Mouse (Mus musculus) gastrocnemius, postnatal 25 days (tissue): ENCODE results near the gene Ebpl. TPM values are rescaled to one million over a fixed set of nuclear protein-coding genes. Genes with fewer than 3 reads are reported as not detected.
"Not testable (repeated sequence)": the region's sequence is repeated elsewhere in the genome, so short reads cannot be mapped to it uniquely, and the experiment has no call there.

Experiments used
- DNase-seq: peaks from one replicate; pipeline ENCODE4 v3.0.0; 2022
- total RNA-seq, 2 experiments: library from RNA; stranded (reverse); gene quantifications; 1 replicate in 1 of 2; 2 replicates in 1 of 2; pipeline ENCODE4 v1.2.3; 2021

Gene Ebpl
- total RNA-seq, 2 experiments from 2014 or later, result 0.84 to 1.4 TPM

DNA sequence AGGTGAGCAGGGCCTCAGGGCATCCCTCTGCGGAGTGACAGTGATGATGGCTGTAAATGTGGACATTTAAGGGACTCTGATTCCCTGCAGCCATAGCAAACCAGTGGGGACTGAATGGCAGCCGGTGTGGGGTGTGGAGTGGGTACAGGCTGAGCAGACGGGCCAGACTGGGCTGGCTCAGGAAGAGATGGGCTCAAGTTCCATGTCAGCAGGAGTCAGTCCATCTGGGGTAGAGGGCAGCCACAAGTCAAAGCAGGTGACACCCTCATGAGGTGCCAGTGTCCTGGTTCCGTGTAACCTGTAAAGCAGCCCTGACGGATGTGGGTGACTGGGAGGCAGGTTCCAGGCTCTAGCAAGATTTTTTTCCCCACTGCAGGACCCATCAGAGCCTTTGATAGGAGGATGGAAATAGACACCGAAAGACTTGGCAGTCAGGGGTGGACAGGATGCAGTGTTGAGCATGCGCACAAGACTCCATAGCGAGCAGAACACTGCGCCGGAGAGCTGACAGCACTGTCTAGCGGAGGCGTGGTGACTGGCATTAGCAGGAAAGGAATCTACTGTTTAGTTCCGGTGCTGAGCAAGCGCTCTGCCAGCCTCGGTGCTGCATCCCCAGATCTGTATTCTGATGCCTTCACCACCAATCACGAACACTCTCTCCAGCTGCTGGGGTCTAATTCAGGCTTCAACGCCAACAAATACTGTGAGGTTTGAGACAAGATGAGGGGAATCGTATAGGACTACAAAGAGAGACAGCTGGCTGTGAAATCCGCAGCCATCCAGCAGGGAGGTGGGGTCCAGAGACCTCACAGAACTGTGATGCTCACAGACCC, 32.4 kb downstream of the Ebpl start:
- peak; percentile 79 for DNase-seq

DNA sequence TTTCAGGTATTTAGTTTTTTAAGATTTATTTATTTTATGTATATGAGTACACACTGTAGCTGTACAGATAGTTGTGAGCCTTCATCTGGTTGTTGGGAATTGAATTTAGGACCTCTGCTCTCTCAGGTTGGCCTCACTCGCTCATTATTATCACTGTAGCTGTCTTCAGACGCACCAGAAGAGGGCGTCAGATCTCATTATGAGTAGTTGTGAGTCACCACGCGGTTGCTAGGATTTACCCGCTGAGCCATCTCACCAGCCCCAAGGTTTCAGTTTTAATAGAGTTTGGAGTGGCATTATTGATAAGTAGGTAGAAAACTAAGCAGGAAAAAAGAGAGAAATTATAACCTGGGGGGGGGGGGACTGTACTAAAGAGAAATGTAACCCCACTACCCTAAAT, 33.2 kb downstream of the Ebpl start:
- DNase-seq, result not testable (repeated sequence)

DNA sequence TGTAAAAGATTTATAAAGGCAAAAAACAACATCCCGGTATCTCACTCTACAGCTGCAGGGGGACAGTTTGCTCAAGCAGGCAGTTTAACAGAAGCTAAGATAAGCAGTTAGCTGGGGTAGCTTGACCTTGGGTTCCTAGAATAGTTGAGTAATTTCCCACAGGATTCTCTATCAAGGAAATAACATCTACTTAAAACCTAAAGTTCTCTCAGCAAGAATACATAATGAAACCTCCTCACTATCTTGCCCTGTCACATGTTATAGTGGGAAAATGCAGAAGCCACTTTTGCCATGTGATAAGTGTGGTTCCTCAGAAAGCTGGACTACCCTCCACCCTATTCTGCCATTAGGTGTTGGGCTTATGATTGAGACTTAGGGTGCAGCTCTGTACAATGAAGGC, 37.5 kb downstream of the Ebpl start:
- no peak for DNase-seq

DNA sequence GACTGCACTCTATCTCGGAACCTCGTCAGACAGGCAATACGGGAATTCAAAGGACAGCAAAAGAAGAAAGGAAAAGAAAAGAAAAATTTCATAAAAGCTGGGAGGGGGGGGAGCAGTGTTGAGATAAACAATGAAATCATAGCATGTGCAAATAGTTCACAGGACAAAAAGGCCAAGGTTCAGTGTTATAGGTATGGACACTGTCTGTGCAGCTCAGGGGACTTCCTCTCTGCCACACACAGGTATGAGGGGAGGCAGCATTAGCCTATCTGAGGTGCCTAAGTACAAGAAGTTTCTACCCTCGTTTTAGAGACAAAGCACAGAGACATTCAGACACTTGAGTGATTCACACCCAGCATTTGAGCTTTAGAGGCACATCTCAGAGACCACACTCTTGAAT, 39.0 kb downstream of the Ebpl start:
- DNase-seq, result no peak

DNA sequence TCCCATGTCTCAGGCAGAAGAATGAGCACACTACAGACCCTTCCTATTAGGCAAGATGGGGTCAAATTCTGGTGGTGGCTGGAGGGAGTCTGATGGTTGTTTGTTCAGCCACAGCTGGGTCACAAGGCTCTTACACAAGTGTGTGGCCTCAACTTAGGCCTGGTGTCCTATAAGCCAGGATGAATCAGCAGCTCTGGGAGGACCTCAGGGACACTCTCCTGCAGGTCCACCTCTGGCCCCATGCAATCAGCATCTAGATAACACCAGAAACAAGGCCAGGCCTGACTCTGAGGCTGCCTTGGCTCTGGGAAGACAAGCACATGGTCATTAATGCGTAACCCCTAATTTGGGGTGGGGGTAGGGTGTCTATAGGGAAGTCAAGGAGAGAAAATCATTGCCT, 39.5 kb downstream of the Ebpl start:
- no peak for DNase-seq

DNA sequence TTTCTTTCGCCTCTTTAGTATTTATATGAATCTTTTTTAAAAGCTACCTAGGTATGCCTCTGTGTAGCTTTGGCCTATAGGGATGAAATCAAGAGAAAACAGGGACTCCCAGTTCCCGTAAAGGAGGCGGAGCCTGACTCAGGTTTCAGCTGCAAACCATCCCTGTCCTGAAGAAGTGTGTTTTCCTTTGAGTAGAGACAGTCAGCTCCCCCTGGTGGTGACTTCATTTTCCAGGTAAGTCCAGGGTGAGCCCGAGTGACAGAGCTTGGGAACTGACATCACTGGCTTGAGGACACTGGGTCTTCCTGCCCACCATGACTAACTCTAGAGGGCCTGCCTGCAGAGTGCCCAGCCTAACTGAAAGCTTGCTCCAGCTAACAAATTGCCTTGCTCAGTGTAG, 43.4 kb downstream of the Ebpl start:
- no peak for DNase-seq

DNA sequence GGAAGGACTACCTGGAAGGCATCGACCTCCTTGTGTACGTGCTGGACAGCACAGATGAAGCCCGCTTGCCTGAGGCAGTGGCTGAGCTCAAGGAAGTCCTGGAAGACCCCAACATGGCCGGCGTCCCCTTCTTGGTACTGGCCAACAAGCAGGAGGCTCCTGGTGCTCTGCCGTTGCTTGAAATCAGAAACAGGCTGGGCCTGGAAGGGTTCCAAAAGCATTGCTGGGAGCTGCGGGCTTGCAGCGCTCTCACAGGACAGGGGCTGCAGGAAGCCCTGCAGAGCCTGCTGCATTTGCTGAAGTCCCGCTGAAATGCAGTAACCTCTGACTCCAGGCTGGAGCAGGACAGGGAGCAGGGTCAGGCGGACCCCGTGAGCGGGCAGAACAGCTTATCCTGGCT, 49.3 kb downstream of the Ebpl start:
- DNase-seq, result no peak

DNA sequence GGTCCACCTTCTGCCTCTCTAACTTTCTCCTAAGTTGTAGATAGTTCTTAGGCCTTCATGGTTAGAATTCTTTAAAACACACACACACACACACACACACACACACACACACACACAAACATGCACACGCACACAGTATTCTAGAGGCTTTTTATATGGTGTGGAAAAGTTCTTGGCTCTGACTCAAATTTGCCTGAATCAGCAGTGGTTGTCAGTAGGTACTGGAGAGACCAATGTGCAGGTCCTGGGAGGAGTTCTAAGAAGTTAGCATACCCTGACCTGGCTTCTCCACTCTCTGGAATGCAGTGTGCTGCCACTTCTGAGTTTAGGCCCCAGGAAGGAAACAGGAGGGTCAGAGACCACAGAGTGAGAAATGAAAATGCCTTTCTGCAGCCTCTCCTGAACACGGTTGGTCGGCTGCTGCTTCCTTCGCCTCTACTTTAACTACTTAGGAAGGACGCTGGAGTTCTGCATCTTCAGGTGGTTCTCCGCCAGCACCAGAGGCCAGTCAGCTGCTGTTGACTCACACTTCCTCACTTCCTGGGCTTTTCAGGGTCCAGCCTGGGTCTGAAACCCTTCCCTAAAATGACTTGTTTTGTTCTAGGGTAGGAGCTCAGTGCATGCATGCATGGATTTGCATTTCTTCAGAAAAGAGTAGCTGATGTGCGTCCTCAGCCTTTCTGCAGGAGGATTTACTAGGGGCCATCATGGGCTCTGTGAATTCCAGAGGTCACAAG, 50.0 kb downstream of the Ebpl start:
- no peak for DNase-seq

DNA sequence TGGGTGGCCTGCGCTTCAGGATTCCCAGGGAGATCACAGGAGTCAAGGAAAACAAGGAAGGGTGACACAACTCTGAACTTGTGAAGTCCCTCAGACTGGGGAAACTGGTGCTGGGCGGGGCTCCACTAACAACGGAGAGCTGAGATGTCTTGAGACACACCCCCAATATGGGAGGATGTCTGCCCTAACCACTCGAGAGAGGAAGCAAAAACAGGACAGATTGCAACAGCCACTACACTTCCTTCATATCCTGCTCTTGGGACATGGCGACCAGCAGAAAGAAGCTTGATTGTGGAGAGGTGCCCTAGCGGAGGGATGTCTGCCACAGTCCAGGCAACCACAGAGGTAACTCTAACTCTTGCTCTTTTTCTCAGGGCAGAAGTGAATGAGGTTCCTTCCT, 50.6 kb downstream of the Ebpl start, which contains the start of gene Arl11:
Gene Arl11 (plus strand): TSS at position 161 of the 400 bp plus-strand sequence.
- no peak for DNase-seq

DNA sequence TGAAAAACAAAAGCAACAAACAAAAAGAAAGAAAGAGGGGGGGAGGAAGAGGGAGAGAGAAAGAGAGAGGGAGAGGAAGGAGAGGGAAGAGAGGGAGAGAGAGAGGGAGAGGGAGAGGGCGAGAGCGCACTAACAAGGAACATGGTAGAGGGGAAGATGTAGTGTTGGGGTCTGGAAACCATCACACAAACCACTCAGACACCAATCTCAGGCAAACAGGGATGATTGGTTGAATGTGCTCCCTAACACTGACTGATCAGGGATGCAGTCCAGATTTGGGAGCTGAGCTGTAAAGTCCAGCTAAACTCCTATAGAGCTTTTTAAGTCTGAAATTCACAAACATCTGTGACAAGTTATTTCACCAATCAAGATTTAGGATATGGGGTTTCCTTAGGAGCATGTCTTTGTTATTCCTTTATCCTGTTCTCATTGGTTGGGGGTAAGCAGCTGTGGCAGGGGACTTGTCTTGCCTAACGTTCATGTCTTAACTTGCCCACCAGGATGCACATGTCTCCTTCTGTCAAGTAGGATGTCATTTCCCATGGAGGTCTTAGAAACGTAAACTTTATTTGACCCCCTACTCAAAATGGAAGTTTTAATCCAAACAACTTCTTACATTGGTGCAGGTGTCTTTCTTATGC, 56.1 kb downstream of the Ebpl start:
- no peak for DNase-seq

DNA sequence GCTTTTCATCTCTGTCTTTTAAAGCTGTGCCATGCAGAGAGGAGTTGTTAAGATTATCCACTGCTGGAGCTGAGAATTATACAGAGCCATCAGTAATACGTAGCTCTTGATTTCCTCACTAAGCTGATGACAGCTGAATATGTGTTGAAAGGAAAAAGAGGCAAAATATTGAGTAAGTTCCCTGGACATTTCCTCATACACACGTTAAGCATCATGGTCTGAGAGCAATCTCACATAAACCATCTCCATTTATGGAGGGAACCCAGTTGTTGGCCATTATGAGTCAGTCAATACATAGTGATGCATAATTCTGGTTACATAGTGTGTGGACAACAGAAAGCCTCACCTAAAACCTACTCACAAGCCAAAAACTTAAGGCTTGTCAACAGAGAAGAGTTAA, 57.8 kb downstream of the Ebpl start:
- no peak for DNase-seq

DNA sequence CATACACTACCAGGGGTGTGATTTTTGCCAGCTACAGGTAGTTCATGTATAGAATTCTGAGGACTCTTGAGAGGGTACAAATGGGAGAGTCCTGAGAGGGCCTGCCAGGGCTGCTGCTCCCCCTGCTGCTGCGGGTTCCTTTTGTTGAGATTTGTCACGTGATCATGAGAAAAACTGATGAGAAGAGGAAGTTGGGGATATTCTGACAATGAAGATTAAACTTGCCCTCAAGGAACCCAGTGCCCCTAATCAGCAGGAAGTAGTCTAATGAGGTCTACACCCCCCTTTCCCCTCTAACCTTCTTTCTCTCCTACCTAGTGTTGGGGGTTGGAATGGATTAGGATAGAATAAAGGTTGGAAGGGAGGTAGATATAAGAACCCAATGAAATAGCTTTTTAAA, 58.9 kb downstream of the Ebpl start:
- DNase-seq, result no peak

DNA sequence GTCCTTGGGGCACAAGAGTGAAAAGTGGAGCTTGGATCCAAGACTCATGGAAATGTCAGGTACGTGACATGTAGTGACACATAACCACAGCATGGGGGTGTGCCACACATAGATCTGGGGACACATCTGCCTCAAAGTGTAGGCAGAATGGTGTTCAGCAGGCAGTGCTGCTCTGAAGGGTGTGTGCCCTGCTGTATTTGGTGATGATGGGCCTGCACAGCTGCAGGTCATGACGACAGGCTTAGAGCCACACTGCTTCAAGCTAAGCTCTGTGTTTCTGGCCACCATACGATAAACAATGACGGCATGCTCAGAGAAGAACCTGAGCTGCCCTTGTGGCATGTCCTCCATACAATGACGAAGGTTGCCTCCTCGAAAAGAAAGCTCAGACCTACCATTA, 60.4 kb downstream of the Ebpl start:
- no peak for DNase-seq

DNA sequence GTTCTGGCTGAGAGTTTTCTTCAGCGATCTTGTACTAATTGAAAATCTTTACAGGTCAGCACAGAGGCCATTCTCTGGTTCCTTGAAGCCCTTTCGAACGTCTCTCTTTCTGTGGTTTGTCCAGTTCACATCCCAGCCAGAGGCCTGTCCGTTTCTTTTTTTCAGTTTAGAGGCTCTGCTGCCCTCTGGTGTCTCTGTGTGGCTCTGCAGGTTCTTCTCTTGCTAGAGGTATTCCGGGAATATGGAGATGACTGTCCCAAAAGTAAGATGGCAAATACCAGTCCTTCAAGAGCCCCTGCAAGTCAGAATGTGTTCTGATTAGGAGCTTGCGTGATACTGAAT, 65.5 kb downstream of the Ebpl start:
- no peak for DNase-seq

DNA sequence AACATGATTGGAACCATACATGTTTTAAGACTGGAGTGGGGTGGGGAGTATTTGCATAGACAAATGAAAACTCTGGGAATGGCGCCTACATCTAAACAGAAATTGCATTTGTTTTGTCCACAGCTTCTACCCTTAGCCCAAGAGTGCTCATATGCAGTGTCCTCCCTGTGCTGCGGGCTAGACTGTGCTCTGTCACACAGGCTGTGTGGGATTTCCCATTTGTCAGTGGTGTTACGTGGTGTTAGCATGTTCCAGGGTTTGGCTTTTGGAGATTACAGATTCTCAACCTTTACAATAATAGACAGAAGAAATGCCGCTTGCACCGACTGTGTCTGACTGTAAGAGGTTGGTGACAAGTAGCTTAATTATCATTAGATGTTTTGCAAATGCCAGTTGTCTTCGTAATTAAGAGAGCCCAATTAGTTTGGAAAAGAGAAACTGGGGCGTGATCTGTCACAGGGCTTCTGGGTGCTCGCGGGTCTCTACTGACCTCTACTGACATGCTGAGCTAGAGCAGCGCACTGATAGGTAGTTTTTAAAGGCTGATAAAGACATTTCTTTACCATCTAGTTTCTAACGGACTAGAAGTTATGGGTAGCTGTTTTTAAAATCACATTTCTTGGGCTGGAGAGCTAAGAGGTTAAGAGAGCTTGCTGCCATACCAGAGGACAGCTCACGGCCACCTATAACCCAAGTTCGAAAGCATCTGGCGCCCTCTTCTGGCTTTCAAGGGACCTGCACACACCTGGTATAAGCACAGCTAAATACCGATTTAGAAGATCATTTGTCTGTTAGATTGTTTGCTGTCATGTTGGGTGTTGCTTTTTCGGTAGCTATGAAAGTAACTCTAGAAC, 66.1 kb downstream of the Ebpl start:
- DNase-seq, result peak; percentile 28

DNA sequence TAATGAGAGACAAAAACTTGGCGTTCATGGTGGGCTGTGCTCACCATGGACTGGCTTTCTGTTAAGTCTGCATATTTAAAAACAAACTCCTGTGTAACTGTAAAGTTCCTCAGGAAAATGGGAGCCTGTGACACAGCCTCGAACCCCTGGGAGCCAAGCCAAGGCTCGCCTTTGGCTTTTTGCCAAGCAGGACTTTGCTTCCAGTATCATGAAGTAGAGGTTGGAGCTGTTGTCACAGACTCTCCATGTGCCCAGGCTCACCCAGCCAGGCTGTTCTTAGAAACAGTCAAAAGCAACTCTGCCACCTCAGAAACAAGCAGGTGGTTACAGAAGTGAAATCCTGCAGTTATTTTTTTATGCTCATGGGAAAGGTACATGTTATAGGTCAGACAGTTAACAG, 69.6 kb downstream of the Ebpl start:
- DNase-seq, result no peak

DNA sequence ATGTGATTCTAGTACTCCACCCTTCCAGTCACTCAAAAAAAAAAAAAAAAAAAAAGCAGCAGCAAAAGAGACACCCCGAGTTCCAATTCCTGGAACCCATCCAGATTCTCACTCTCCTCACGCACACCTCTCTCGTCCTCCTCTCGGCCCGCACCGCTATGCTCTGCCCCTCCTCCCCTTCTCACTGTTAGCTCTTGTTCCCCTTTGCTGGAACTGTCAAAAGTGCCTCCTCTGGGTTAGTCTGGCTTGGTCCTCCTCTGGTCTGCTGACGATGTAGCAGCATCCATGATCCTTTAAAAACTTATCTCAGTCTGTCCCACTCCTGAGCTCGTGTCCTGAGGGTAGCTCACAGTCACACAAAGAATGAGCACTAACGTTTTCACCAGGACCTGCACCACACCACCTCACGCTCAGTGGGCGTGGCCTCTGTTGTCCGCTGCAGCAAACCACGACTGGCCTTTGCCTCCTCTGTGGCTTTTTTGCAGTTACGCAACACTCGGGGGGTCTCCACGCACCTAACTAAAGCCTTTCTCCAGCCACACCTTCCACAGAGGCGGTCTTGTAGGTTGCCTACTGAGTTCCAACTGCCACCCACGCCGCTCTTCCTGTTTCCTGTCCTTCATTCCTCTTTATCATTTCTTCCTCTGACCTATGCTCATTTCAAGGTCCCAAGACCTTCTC, 71.5 kb downstream of the Ebpl start:
- no peak for DNase-seq
